Comparison of ENCODE assay signal across 9 mouse cellular contexts in the genomic region with DNA sequence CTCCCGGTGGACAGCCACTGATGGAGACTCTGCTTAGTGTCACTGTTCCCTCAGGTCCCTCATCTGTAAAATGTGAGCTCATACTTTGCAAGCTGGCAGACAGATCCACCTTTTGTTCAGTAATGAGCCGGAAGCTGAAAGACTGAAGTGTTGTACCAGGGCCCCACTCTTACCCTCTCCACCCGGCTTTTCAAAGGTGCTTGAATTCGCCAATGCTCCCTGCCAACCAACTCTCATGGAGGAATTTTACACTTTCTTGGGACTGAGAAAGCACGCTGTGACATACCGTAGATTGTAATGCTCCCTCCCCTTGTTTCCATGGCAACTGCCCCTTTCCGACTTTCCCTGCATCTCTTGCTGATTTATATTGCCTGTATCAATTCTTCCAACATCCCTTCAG. TPM values are rescaled to one million over a fixed set of nuclear protein-coding genes. Genes with fewer than 3 reads are reported as not detected.
A peak's percentile ranks its signal among the peaks of the same experiment; 100 is the strongest.
DNase-seq lines count a peak whose midpoint lies in the region; ATAC-seq and TF ChIP-seq lines count a peak whose summit lies in the region.
"Had no signal": no experiment of that assay in that cellular context is flagged by ENCODE, and none has a peak within 500 bp of the region (broad histone marks: within the 10 kb centered on the region; RNA-seq: fewer than 3 reads in every experiment).

No protein-coding gene starts in this region.

- H3K27ac ChIP-seq in forebrain, embryonic 11.5 days (ENCODE audit: low read depth, low read length), result no peak overlapping the region
- H3K27ac ChIP-seq in liver, embryonic 14.5 days, result no peak overlapping the region
- H3K27ac ChIP-seq in midbrain, embryonic 16.5 days (ENCODE audit: low read length), result peak overlapping the region; percentile 70
- H3K27ac ChIP-seq: heart, adult 2 months had no signal

- TF ChIP-seq EP300 in liver, embryonic 14.5 days (IDR thresholded peaks at IDR 0.05; ENCODE audit: low read depth), result no peak

- peak; percentile 26 for DNase-seq in layer of hippocampus, adult 11-12 months (ENCODE audit: low spot score)
- no peak for DNase-seq in layer of hippocampus, postnatal 14 days (ENCODE audit: low spot score in 2 of 2)
- DNase-seq in forebrain, embryonic 11.5 days (ENCODE audit: low spot score), result peak; percentile 60
- no peak for DNase-seq in liver, embryonic 14.5 days (ENCODE audit: low read depth in 3 of 3, low spot score in 3 of 3)
- DNase-seq in kidney, postnatal 36 days, result no peak
- DNase-seq in cerebellum, postnatal 10 days, result no peak
- DNase-seq in urinary bladder, postnatal 4 days (ENCODE audit: low spot score in 2 of 2), result no peak
- DNase-seq: heart, adult 2 months had no signal

- no peaks in the 10 kb centered on the region for H3K9me3 ChIP-seq in forebrain, embryonic 11.5 days (ENCODE audit: control insufficient read depth, low read length)
- no peaks in the 10 kb centered on the region for H3K9me3 ChIP-seq in liver, embryonic 14.5 days (ENCODE audit: control insufficient read depth, low read length)
- H3K9me3 ChIP-seq in midbrain, embryonic 16.5 days (replicated peaks; ENCODE audit: control insufficient read depth, low read length, poor library complexity, severe bottlenecking), result no peaks in the 10 kb centered on the region

- peaks cover 9% of the 10 kb centered on the region; the same call in 1 of the 2 replicates for H3K4me1 ChIP-seq in forebrain, embryonic 11.5 days (replicated peaks; ENCODE audit: control insufficient read depth, insufficient read depth, low read length)
- H3K4me1 ChIP-seq in liver, embryonic 14.5 days (replicated peaks; ENCODE audit: control insufficient read depth in 2 of 2, insufficient read depth in 2 of 2, low read length in 1 of 2), result peaks cover 0 to 8% of the 10 kb centered on the region in 2 experiments; a peak in 2 of 4 replicates
- peaks cover 17% of the 10 kb centered on the region for H3K4me1 ChIP-seq in midbrain, embryonic 16.5 days (ENCODE audit: control insufficient read depth, insufficient read depth, low read length)

- H3K4me3 ChIP-seq in forebrain, embryonic 11.5 days (ENCODE audit: low read depth, low read length), result no peak overlapping the region
- peak overlapping the region; percentile 37 to 56; a peak in 3 of 4 replicates for H3K4me3 ChIP-seq in liver, embryonic 14.5 days (ENCODE audit: insufficient read depth in 1 of 2, low read depth in 2 of 2, low read length in 2 of 2)
- H3K4me3 ChIP-seq in midbrain, embryonic 16.5 days (ENCODE audit: low read depth, low read length), result no peak overlapping the region
- H3K4me3 ChIP-seq: heart, adult 2 months had no signal

- H3K27me3 ChIP-seq in forebrain, embryonic 11.5 days (ENCODE audit: control insufficient read depth, insufficient read depth, low read length), result no peaks in the 10 kb centered on the region
- no peaks in the 10 kb centered on the region for H3K27me3 ChIP-seq in liver, embryonic 14.5 days (ENCODE audit: control insufficient read depth, insufficient read depth, low read length)
- no peaks in the 10 kb centered on the region for H3K27me3 ChIP-seq in midbrain, embryonic 16.5 days (ENCODE audit: control insufficient read depth, insufficient read depth, low read depth, low read length)

- no peak overlapping the region for H3K9ac ChIP-seq in forebrain, embryonic 11.5 days (ENCODE audit: low read length)
- no peak overlapping the region for H3K9ac ChIP-seq in liver, embryonic 14.5 days (replicated peaks)
- H3K9ac ChIP-seq in midbrain, embryonic 16.5 days (ENCODE audit: low read depth, low read length), result no peak overlapping the region

- peak overlapping the region; percentile 33; the same call in 1 of the 2 replicates for H3K4me2 ChIP-seq in forebrain, embryonic 11.5 days (ENCODE audit: low read depth, low read length, severe bottlenecking)
- H3K4me2 ChIP-seq in liver, embryonic 14.5 days (ENCODE audit: low read depth), result peak overlapping the region; percentile 58
- H3K4me2 ChIP-seq in midbrain, embryonic 16.5 days (ENCODE audit: low read length), result peak overlapping the region; percentile 33

- peaks cover 10% of the 10 kb centered on the region; the same call in 1 of the 2 replicates for H3K36me3 ChIP-seq in forebrain, embryonic 11.5 days (ENCODE audit: control insufficient read depth, insufficient read depth, low read length)
- H3K36me3 ChIP-seq in liver, embryonic 14.5 days (replicated peaks; ENCODE audit: control insufficient read depth, insufficient read depth, low read depth), result peaks cover 22% of the 10 kb centered on the region
- peaks cover 11% of the 10 kb centered on the region for H3K36me3 ChIP-seq in midbrain, embryonic 16.5 days (ENCODE audit: control insufficient read depth, insufficient read depth, low read length)

- no peak; the same call in 1 of the 2 replicates for TF ChIP-seq CTCF in liver, embryonic 14.5 days (IDR thresholded peaks at IDR 0.05; ENCODE audit: low read depth)

- peak; percentile 22 for ATAC-seq in forebrain, embryonic 11.5 days (replicated peaks; ENCODE audit: low FRiP score)
- no peak for ATAC-seq in liver, embryonic 14.5 days (ENCODE audit: insufficient read depth)
- ATAC-seq in midbrain, embryonic 16.5 days, result peak; percentile 57

- WGBS in forebrain, embryonic 11.5 days, result 28% methylated on average over 7 of the region's 7 CpGs
- WGBS in liver, embryonic 14.5 days (ENCODE audit: insufficient replicate concordance), result 50% methylated on average over 7 of the region's 7 CpGs
- 4% methylated on average over 7 of the region's 7 CpGs for WGBS in midbrain, embryonic 16.5 days

RNA-seq across cellular contexts. Expression of a gene that starts 34.1 kb away (rescaled TPM):
- total RNA-seq in layer of hippocampus, postnatal 14 days (2021), result 1 to 10 TPM; 1.8 to 2.8 TPM
- polyA plus RNA-seq in forebrain, embryonic 11.5 days (2014; fragmentation: Nextera tagmentation; extraction: Ambion mirVana), result 0.89 and 1.0 TPM in 2 replicates
- polyA plus RNA-seq in liver, embryonic 14.5 days (2012; rRNA removed), result 0.17 and 0.33 TPM in 2 replicates
- 0.10 TPM in 1 of 2 replicates, not detected in the other for polyA plus RNA-seq in liver, embryonic 14.5 days (2014; fragmentation: Nextera tagmentation; extraction: Ambion mirVana)
- polyA plus RNA-seq in midbrain, embryonic 16.5 days (2015; fragmentation: Nextera tagmentation; extraction: Ambion mirVana), result 0.36 and 0.42 TPM in 2 replicates

Comparison
In these comparisons a context has a peak if more than half of its experiments do, and no peak if none do; other contexts are left out.
1. DNase-seq: peak in layer of hippocampus, adult 11-12 months (single experiment) and forebrain, embryonic 11.5 days (single experiment); none in layer of hippocampus, postnatal 14 days (0 of 2), liver, embryonic 14.5 days (0 of 3), kidney, postnatal 36 days (0 of 2), cerebellum, postnatal 10 days (0 of 2) and urinary bladder, postnatal 4 days (0 of 2).
2. H3K4me3 ChIP-seq: peak in liver, embryonic 14.5 days (2 of 2); none in forebrain, embryonic 11.5 days (single experiment) and midbrain, embryonic 16.5 days (single experiment).
3. Peak in every context shown above with its lines, with median percentiles within 50 percentile points of each other: H3K4me2 ChIP-seq.